Mouse (Mus musculus) kidney, embryonic 15.5 days (tissue): Measurements from ENCODE around the gene Fam160b1. TPM values are rescaled to one million over a fixed set of nuclear protein-coding genes. Genes with fewer than 3 reads are reported as not detected.
A peak's percentile ranks its signal among the peaks of the same experiment; 100 is the strongest.

Source experiments
- ATAC-seq: fragments of 200-750 bp; cut with Nextera tagmentation; replicated peaks from 2 replicates; pipeline ENCODE4 v1.8.0; 2017; ENCODE audit warnings: moderate TSS enrichment; ENCODE audit not compliant: low FRiP score
- H3K27ac ChIP-seq: fragments of 300-500 bp; sonication (generic); 2 replicates; pipeline ENCODE4 v1.5.1; 2015; ENCODE audit warnings: mild to moderate bottlenecking, inconsistent platforms
- H3K27me3 ChIP-seq: fragments of 300-500 bp; sonication (generic); 2 replicates; pipeline ENCODE4 v1.6.1; 2015; ENCODE audit warnings: inconsistent platforms
- H3K36me3 ChIP-seq: fragments of 300-500 bp; sonication (generic); 2 replicates; pipeline ENCODE4 v1.6.1; 2015; ENCODE audit warnings: inconsistent platforms
- H3K4me1 ChIP-seq: fragments of 300-500 bp; sonication (generic); 2 replicates; pipeline ENCODE4 v1.6.1; 2015; ENCODE audit warnings: inconsistent platforms
- H3K4me2 ChIP-seq: fragments of 300-500 bp; sonication (generic); 2 replicates; pipeline ENCODE4 v1.6.1; 2015; ENCODE audit warnings: moderate library complexity, mild to moderate bottlenecking, inconsistent platforms
- H3K4me3 ChIP-seq: fragments of 300-500 bp; sonication (generic); replicated peaks from 2 replicates; pipeline ENCODE4 v1.5.1; 2015; ENCODE audit warnings: mild to moderate bottlenecking, inconsistent platforms
- H3K9ac ChIP-seq: fragments of 300-500 bp; sonication (generic); 2 replicates; pipeline ENCODE4 v1.6.1; 2015; ENCODE audit warnings: mild to moderate bottlenecking, inconsistent platforms
- H3K9me3 ChIP-seq: fragments of 300-500 bp; sonication (generic); replicated peaks from 2 replicates; pipeline ENCODE4 v1.6.1; 2016; ENCODE audit warnings: inconsistent platforms
- WGBS: fragments of 180-500 bp; shearing (Covaris S2); methylation state at CpG from one replicate; pipeline ENCODE4 v1.1.7; 2015; ENCODE audit warnings: mixed read lengths; 5-methylcytosine and 5-hydroxymethylcytosine counted together
- polyA plus RNA-seq: library from polyadenylated mRNA; unstranded; fragments of >200 nt; fragmentation: Nextera tagmentation; extraction: Ambion mirVana; gene quantifications from 2 replicates; pipeline ENCODE4 v1.2.1, GENCODE M21; 2015

The Fam160b1 gene
- polyA plus RNA-seq, 1 experiment from 2014 or later, result 14.1 TPM

DNA sequence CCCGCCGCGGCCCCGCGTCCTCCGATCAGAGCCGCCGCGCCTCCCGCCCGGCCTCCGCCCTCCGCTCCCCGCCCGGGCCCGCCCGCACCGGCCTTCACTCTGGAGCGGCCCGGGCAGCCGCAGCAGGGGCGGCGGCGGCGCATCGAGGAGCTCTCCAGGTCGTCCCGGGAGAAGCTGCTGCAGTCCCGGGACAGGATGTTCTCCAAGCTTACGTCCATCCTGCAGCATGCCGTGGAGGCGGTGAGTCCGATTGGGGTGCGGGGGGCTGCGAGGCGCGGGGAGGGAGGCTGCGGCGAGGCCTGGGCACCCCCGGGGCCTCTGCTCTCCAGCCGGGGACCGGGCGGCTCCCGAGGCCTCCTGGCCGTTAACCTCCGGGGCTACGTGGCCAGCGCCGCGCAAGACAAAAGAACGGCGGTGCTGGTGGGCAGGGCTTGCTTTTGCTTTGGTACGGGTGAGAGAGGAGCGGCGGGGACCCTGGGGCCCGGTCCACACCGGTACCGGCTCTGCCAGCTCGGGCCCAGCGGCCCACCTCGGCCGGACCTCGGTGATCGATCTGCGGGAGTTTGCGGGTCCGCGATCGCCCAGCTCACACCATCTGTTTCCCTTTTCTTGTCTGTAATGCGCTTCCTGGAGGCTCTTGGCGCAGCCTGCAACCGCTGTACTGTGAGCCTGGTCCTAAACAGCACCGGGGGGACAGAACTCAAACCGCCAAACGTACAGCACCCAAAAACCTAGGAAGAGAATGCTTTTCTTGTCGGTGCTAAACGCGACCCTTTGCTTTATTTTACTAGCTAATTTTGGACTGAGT is 855 bp downstream of the Fam160b1 start:
- WGBS, result 0% methylated on average over 69 of the region's 78 CpGs
- peak; percentile 76 for ATAC-seq
- Histone ChIP-seq H3K36me3 (no peaks in the 10 kb centered on the region), H3K27ac (peak overlapping the region; percentile 98), H3K9ac (peak overlapping the region; percentile 100), H3K4me3 (peak overlapping the region; percentile 85), H3K4me2 (peak overlapping the region; percentile 79), H3K27me3 (no peaks in the 10 kb centered on the region), H3K9me3 (no peaks in the 10 kb centered on the region), H3K4me1 (peaks cover 63% of the 10 kb centered on the region)

- Histone ChIP-seq H3K27ac (peak overlapping the region; percentile 98), H3K9me3 (no peaks in the 10 kb centered on the region), H3K4me1 (peaks cover 67% of the 10 kb centered on the region), H3K4me2 (peak overlapping the region; percentile 79), H3K36me3 (peaks cover under 1% of the 10 kb centered on the region; the same call in 1 of the 2 replicates), H3K27me3 (no peaks in the 10 kb centered on the region), H3K9ac (peak overlapping the region; percentile 100), H3K4me3 (peak overlapping the region; percentile 85)
- no peak for ATAC-seq
- WGBS, result 19% methylated on average over 3 of the region's 3 CpGs
Measured at GRCm38 (mm10) chr19:57361939-57362307, 1.4 kb downstream of the Fam160b1 start.

- H3K4me2 ChIP-seq, result peak overlapping the region; percentile 79
Measured at GRCm38 (mm10) chr19:57362586-57362985, 2.1 kb downstream of the Fam160b1 start.

GRCm38 (mm10) chr19:57363076-57363475 is 2.6 kb downstream of the Fam160b1 start:
- Histone ChIP-seq H3K4me3 (peak overlapping the region; percentile 85), H3K4me2 (peak overlapping the region; percentile 79), H3K27me3 (no peaks in the 10 kb centered on the region), H3K9ac (peak overlapping the region; percentile 2; the same call in 1 of the 2 replicates), H3K27ac (peak overlapping the region; percentile 62; the same call in 1 of the 2 replicates), H3K9me3 (no peaks in the 10 kb centered on the region), H3K4me1 (peaks cover 74% of the 10 kb centered on the region), H3K36me3 (peaks cover 3% of the 10 kb centered on the region; the same call in 1 of the 2 replicates)
- no peak for ATAC-seq
- 21% methylated on average over 7 of the region's 7 CpGs for WGBS

More at GRCm38 (mm10) chr19:57362586-57362985, 2.1 kb downstream of the Fam160b1 start:
- Histone ChIP-seq H3K36me3 (peaks cover 3% of the 10 kb centered on the region; the same call in 1 of the 2 replicates), H3K4me3 (peak overlapping the region; percentile 85), H3K27ac (peak overlapping the region; percentile 62; the same call in 1 of the 2 replicates), H3K9me3 (no peaks in the 10 kb centered on the region), H3K9ac (peak overlapping the region; percentile 2; the same call in 1 of the 2 replicates), H3K27me3 (no peaks in the 10 kb centered on the region), H3K4me1 (peaks cover 70% of the 10 kb centered on the region)
- ATAC-seq, result no peak
- 23% methylated on average over 5 of the region's 5 CpGs for WGBS

DNA sequence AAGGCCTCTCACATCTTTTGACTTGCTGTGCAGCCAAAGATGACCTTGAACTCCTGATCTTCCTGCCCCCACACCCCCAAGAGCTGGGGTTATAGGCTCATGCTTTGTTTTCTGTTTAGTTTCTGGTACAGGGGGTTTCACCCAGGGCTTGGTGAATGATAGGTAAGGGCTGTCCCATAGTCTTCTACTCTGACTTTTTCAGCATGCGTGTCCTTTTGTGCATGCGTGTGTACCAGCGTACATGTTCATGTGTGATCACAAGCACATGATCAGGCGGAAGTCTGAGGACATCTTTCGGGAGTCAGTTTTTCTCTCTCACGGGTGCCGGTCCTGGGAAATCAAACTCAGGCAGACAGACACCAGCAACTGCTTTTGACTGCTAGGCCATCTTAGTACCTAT is 3.1 kb downstream of the Fam160b1 start:
- 89% methylated on average over 7 of the region's 7 CpGs for WGBS
- H3K4me1 ChIP-seq, result peaks cover 71% of the 10 kb centered on the region
- no peaks in the 10 kb centered on the region for H3K9me3 ChIP-seq
- peak overlapping the region; percentile 62; the same call in 1 of the 2 replicates for H3K27ac ChIP-seq
- no peak overlapping the region; the same call in 1 of the 2 replicates for H3K9ac ChIP-seq
- no peak for ATAC-seq
- peak overlapping the region; percentile 79 for H3K4me2 ChIP-seq
- H3K36me3 ChIP-seq, result peaks cover 3% of the 10 kb centered on the region; the same call in 1 of the 2 replicates
- H3K27me3 ChIP-seq, result no peaks in the 10 kb centered on the region
- H3K4me3 ChIP-seq, result peak overlapping the region; percentile 85

DNA sequence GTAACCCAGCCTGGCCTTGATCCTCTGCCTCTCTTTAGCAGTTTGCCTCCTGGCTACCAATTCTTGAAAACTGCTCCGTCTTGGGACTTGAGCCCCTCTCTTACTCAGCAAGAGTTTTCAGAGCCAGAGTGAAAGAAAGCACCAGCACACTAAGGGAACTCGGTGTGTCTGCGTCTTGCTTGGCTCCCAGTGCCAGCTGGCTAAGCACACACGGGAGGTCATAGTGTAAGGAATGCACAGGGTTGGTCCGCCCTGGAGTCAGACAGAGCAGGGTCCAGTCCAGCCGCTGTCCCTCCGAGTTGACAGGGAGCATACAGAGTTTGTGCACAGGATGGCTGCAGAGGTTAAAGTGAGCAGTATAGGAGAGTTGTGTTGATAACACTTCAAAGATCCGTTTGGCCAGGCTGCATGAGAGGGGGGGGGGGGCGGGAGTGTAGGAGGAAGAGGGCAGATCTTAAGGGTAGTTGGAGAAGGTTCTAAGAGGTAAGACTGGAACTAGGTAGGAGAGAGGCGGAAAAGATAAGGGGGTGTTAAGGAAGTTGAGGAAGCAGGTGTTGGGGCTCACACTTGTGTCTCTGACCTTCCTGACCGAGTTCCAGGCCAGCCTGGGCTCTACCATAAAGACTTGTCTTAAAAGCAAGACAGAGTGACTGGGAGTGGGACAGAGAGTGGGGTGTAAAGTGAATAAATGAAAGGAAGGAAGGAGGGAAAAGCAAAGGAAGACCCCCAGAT is 4.6 kb downstream of the Fam160b1 start:
- no peaks in the 10 kb centered on the region for H3K27me3 ChIP-seq
- H3K9ac ChIP-seq, result 0 out of 2 replicates have a peak overlapping the region, but pooled peaks have one; percentile 3
- H3K4me1 ChIP-seq, result peaks cover 62% of the 10 kb centered on the region
- no peak overlapping the region for H3K4me3 ChIP-seq
- WGBS, result 21% methylated on average over 11 of the region's 11 CpGs
- no peaks in the 10 kb centered on the region for H3K9me3 ChIP-seq
- peaks cover 19% of the 10 kb centered on the region for H3K36me3 ChIP-seq
- peak overlapping the region; percentile 71 for H3K27ac ChIP-seq
- ATAC-seq, result 0 out of 2 replicates have a peak, but pooled peaks have one; percentile 13
- H3K4me2 ChIP-seq, result peak overlapping the region; percentile 22

GRCm38 (mm10) chr19:57366007-57366406 is 5.5 kb downstream of the Fam160b1 start:
- H3K36me3 ChIP-seq, result peaks cover 28% of the 10 kb centered on the region
- no peak overlapping the region for H3K4me3 ChIP-seq
- 0 out of 2 replicates have a peak, but pooled peaks have one; percentile 12 for ATAC-seq
- H3K27ac ChIP-seq, result peak overlapping the region; percentile 71
- H3K9me3 ChIP-seq, result no peaks in the 10 kb centered on the region
- no peak overlapping the region for H3K9ac ChIP-seq
- peaks cover 60% of the 10 kb centered on the region for H3K4me1 ChIP-seq
- no peak overlapping the region for H3K4me2 ChIP-seq
- WGBS, result 45% methylated on average over 8 of the region's 8 CpGs
- no peaks in the 10 kb centered on the region for H3K27me3 ChIP-seq

GRCm38 (mm10) chr19:57366626-57367025 is 6.1 kb downstream of the Fam160b1 start:
- Histone ChIP-seq H3K4me2 (no peak overlapping the region), H3K4me1 (peaks cover 60% of the 10 kb centered on the region), H3K4me3 (no peak overlapping the region), H3K9ac (no peak overlapping the region), H3K27ac (peak overlapping the region; percentile 71; the same call in 1 of the 2 replicates), H3K36me3 (peaks cover 34% of the 10 kb centered on the region), H3K27me3 (no peaks in the 10 kb centered on the region), H3K9me3 (no peaks in the 10 kb centered on the region)
- 55% methylated on average over 5 of the region's 5 CpGs for WGBS
- no peak for ATAC-seq

GRCm38 (mm10) chr19:57367201-57367600 is 6.7 kb downstream of the Fam160b1 start:
- no peak overlapping the region for H3K9ac ChIP-seq
- H3K4me3 ChIP-seq, result no peak overlapping the region
- H3K27me3 ChIP-seq, result no peaks in the 10 kb centered on the region
- no peak overlapping the region for H3K27ac ChIP-seq
- WGBS, result 71% methylated on average over 4 of the region's 4 CpGs
- no peak overlapping the region for H3K4me2 ChIP-seq
- peaks cover 60% of the 10 kb centered on the region for H3K4me1 ChIP-seq
- H3K36me3 ChIP-seq, result peaks cover 40% of the 10 kb centered on the region
- no peaks in the 10 kb centered on the region for H3K9me3 ChIP-seq
- ATAC-seq, result no peak

DNA sequence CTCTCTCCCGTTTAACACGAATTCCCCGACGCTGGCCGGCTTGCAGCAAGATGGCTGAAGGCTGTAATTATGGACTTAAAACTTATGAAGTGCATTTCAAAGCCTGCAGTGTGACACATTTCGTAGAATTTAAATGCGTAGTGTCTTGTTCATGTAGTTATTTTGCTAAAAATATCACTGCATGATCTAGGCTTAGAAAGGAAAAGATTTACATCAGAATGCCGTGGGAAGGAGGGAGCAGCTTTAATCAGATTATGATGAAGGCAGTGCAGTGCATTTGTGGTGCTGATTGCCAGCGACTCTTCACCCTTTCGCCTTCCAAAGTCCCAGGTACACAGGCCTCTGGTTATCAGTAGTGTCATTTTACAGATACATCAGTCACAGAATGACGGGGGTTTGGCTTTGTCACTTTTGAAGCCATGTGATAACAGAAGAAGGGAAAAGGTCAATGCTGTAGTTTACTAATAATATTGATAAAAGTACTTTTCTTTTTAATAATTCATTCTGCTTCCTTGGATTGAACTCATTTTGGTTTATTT is 7.4 kb downstream of the Fam160b1 start:
- Histone ChIP-seq H3K4me3 (no peak overlapping the region), H3K9ac (no peak overlapping the region), H3K4me1 (peaks cover 54% of the 10 kb centered on the region), H3K27me3 (no peaks in the 10 kb centered on the region), H3K36me3 (peaks cover 47% of the 10 kb centered on the region), H3K4me2 (no peak overlapping the region), H3K27ac (no peak overlapping the region), H3K9me3 (no peaks in the 10 kb centered on the region)
- ATAC-seq, result no peak
- WGBS, result 79% methylated on average over 11 of the region's 11 CpGs

DNA sequence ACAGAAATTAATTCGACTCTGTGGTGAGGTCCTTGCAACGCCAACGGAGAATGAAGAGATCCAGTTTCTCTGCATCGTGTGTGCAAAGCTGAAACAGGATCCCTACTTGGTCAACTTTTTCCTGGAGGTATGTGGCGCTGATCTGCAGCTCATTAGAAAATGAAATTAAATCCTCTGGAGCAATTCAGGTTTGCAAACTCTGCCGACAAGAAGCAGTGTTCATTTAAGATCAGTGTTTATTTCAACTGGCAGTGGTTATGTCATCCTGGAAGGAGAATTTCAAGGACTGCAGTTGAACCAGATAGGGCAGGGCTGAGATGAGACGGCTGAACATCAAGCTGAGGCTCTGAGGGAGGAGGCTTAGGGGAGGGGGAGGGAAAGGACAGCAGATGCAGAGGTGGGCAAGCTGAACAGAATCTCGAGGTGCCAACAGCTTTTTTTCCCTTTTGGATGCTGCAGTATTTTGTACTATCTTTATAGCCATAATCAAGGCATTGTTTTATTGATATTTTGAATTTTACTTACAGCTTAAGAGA is 12.9 kb downstream of the Fam160b1 start:
- no peaks in the 10 kb centered on the region for H3K9me3 ChIP-seq
- peaks cover 96% of the 10 kb centered on the region for H3K36me3 ChIP-seq
- 56% methylated on average over 8 of the region's 8 CpGs for WGBS

More for the DNA sequence above, 12.9 kb downstream of the Fam160b1 start:
- Histone ChIP-seq H3K4me3 (no peak overlapping the region), H3K27me3 (no peaks in the 10 kb centered on the region), H3K4me1 (0 out of 2 replicates have a peak, but pooled peaks cover 7% of the 10 kb centered on the region), H3K9ac (no peak overlapping the region), H3K27ac (no peak overlapping the region), H3K4me2 (no peak overlapping the region)
- no peak for ATAC-seq
